Mouse (Mus musculus) MEL (cell line): Measurements from ENCODE around the gene Sbno2. TPM values are rescaled to one million over a fixed set of nuclear protein-coding genes. Genes with fewer than 3 reads are reported as not detected.

Experiments used
- DNase-seq: peaks from one replicate; pipeline ENCODE4 v3.0.0; 2011; ENCODE audit warnings: low read depth, low spot score
- H3K27ac ChIP-seq: 2 replicates; pipeline ENCODE4 v1.5.1; 2012; ENCODE audit warnings: low read depth, mild to moderate bottlenecking, control low read depth, low read length, moderate library complexity; ENCODE audit not compliant: control insufficient read depth
- H3K27me3 ChIP-seq, 2 experiments: fragments of 150-350 bp in 1 of 2; sonication (generic) in 1 of 2; 2 replicates each; pipeline ENCODE4 v1.6.1; 2012; ENCODE audit warnings: low read length in 2 of 2, mild to moderate bottlenecking in 2 of 2, improper control_type of control experiment in 1 of 2, moderate library complexity in 1 of 2; ENCODE audit not compliant: insufficient read depth in 2 of 2, control insufficient read depth in 1 of 2
- H3K36me3 ChIP-seq, 2 experiments: 2 replicates each; pipeline ENCODE4 v1.6.1; 2012 to 2014; ENCODE audit warnings: low read length in 2 of 2, improper control_type of control experiment in 1 of 2, inconsistent platforms in 1 of 2, mild to moderate bottlenecking in 1 of 2; ENCODE audit not compliant: insufficient read depth in 2 of 2, control insufficient read depth in 1 of 2
- H3K4me1 ChIP-seq, 2 experiments: fragments of 150-350 bp in 1 of 2; sonication (generic) in 1 of 2; 2 replicates each; pipeline ENCODE4 v1.6.1; 2012; ENCODE audit warnings: low read length in 2 of 2, improper control_type of control experiment in 1 of 2, mild to moderate bottlenecking in 1 of 2; ENCODE audit not compliant: insufficient read depth in 2 of 2, control insufficient read depth in 1 of 2
- H3K4me3 ChIP-seq, 2 experiments: fragments of 150-350 bp in 1 of 2; sonication (generic) in 1 of 2; 2 replicates each; pipeline ENCODE4 v1.5.1; 2012; ENCODE audit warnings: low read depth in 2 of 2, low read length in 2 of 2, mild to moderate bottlenecking in 2 of 2, moderate library complexity in 2 of 2, control low read depth in 1 of 2, improper control_type of control experiment in 1 of 2; ENCODE audit not compliant: control insufficient read depth in 1 of 2, insufficient read depth in 1 of 2
- H3K79me2 ChIP-seq: 2 replicates; pipeline ENCODE4 v1.6.1; 2012; ENCODE audit warnings: mild to moderate bottlenecking, low read length, moderate library complexity; ENCODE audit not compliant: control insufficient read depth, poor library complexity, insufficient read depth
- H3K9ac ChIP-seq: 2 replicates; pipeline ENCODE4 v1.6.1; 2012; ENCODE audit warnings: low read depth, mild to moderate bottlenecking, control low read depth, low read length, moderate library complexity; ENCODE audit not compliant: control insufficient read depth, poor library complexity, severe bottlenecking
- H3K9me3 ChIP-seq: fragments of 150-350 bp; sonication (generic); replicated peaks from 2 replicates; pipeline ENCODE4 v1.6.1; 2012; ENCODE audit warnings: mild to moderate bottlenecking, low read length, improper control_type of control experiment, moderate library complexity; ENCODE audit not compliant: insufficient read depth
- CHD1 ChIP-seq: IDR thresholded peaks from 2 replicates; pipeline ENCODE4 v1.6.1; 2012; ENCODE audit warnings: low read depth, mild to moderate bottlenecking, inconsistent platforms, low read length, improper control_type of control experiment
- CHD2 ChIP-seq: IDR thresholded peaks from 2 replicates; pipeline ENCODE4 v1.6.1; 2011; ENCODE audit warnings: low read length, improper control_type of control experiment
- CTCF ChIP-seq, 3 experiments: IDR thresholded peaks in 2 of 3; conservative IDR thresholded peaks in 1 of 3; 2 replicates each; pipeline ENCODE4 v1.5.1; 2011 to 2012; ENCODE audit warnings: low read length in 3 of 3, low read depth in 2 of 3, mild to moderate bottlenecking in 2 of 3, improper control_type of control experiment in 1 of 3, inconsistent platforms in 1 of 3, mixed read lengths in 1 of 3, moderate library complexity in 1 of 3; ENCODE audit not compliant: control insufficient read depth in 1 of 3, insufficient read depth in 1 of 3, poor library complexity in 1 of 3, severe bottlenecking in 1 of 3
- E2F4 ChIP-seq: IDR thresholded peaks from 2 replicates; pipeline ENCODE4 v1.6.1; 2011; ENCODE audit warnings: low read depth, low read length, improper control_type of control experiment, borderline replicate concordance
- EP300 ChIP-seq, 2 experiments: IDR thresholded peaks; 2 replicates each; pipeline ENCODE4 v1.6.1; 2011; ENCODE audit warnings: improper control_type of control experiment in 2 of 2, low read length in 2 of 2, low read depth in 1 of 2, mild to moderate bottlenecking in 1 of 2
- GABPA ChIP-seq: IDR thresholded peaks from 2 replicates; pipeline ENCODE4 v1.6.1; 2012; ENCODE audit warnings: low read depth, mild to moderate bottlenecking, inconsistent platforms, low read length, improper control_type of control experiment, moderate library complexity
- GATA1 ChIP-seq: IDR thresholded peaks from 2 replicates; pipeline ENCODE4 v1.6.1; 2011; ENCODE audit warnings: low read depth, low read length, improper control_type of control experiment
- HCFC1 ChIP-seq: IDR thresholded peaks from 2 replicates; pipeline ENCODE4 v1.6.1; 2012; ENCODE audit warnings: low read depth, mild to moderate bottlenecking, inconsistent platforms, low read length, improper control_type of control experiment, moderate library complexity
- JUND ChIP-seq: IDR thresholded peaks from 2 replicates; pipeline ENCODE4 v1.6.1; 2011; ENCODE audit warnings: low read depth, mild to moderate bottlenecking, improper control_type of control experiment, low read length
- KAT2A ChIP-seq: conservative IDR thresholded peaks from 2 replicates; pipeline ENCODE4 v1.6.1; 2012; ENCODE audit warnings: low read depth, low read length, improper control_type of control experiment, inconsistent platforms
- MAFK ChIP-seq: IDR thresholded peaks from 2 replicates; pipeline ENCODE4 v1.6.1; 2011; ENCODE audit warnings: low read depth, mild to moderate bottlenecking, low read length, improper control_type of control experiment, borderline replicate concordance
- MAX ChIP-seq: IDR thresholded peaks from 2 replicates; pipeline ENCODE4 v1.6.1; 2011; ENCODE audit warnings: low read length, improper control_type of control experiment
- MAZ ChIP-seq: IDR thresholded peaks from 2 replicates; pipeline ENCODE4 v1.6.1; 2012; ENCODE audit warnings: low read depth, mild to moderate bottlenecking, inconsistent platforms, low read length, improper control_type of control experiment
- MEF2A ChIP-seq: IDR thresholded peaks from 2 replicates; pipeline ENCODE4 v1.6.1; 2014; ENCODE audit warnings: low read depth, mild to moderate bottlenecking, inconsistent platforms, low read length, improper control_type of control experiment; ENCODE audit not compliant: poor library complexity, insufficient replicate concordance, severe bottlenecking; ENCODE audit errors: extremely low read depth
- MXI1 ChIP-seq: IDR thresholded peaks from 2 replicates; pipeline ENCODE4 v1.6.1; 2011; ENCODE audit warnings: mild to moderate bottlenecking, low read depth, low read length, improper control_type of control experiment
- MYB ChIP-seq: IDR thresholded peaks from 2 replicates; pipeline ENCODE4 v1.6.1; 2011; ENCODE audit warnings: mild to moderate bottlenecking, low read depth, low read length, improper control_type of control experiment
- MYC ChIP-seq: IDR thresholded peaks from 2 replicates; pipeline ENCODE4 v1.6.1; 2011; ENCODE audit warnings: low read depth, mild to moderate bottlenecking, low read length, improper control_type of control experiment, moderate library complexity
- NELFE ChIP-seq: IDR thresholded peaks from 2 replicates; pipeline ENCODE4 v1.6.1; 2011; ENCODE audit warnings: low read depth, low read length, improper control_type of control experiment
- NRF1 ChIP-seq: IDR thresholded peaks from 2 replicates; pipeline ENCODE4 v1.6.1; 2014; ENCODE audit warnings: low read depth, mild to moderate bottlenecking, inconsistent platforms, low read length, improper control_type of control experiment, moderate library complexity; ENCODE audit not compliant: poor library complexity, insufficient read depth, severe bottlenecking
- POLR2A ChIP-seq, 2 experiments: IDR thresholded peaks; 2 replicates each; pipeline ENCODE4 v1.6.1; 2011 to 2012; ENCODE audit warnings: low read length in 2 of 2, mild to moderate bottlenecking in 2 of 2, control low read depth in 1 of 2, improper control_type of control experiment in 1 of 2, low read depth in 1 of 2, moderate library complexity in 1 of 2; ENCODE audit not compliant: control insufficient read depth in 1 of 2, insufficient read depth in 1 of 2, poor library complexity in 1 of 2
- POLR2AphosphoS2 ChIP-seq: IDR thresholded peaks from 2 replicates; pipeline ENCODE4 v1.6.1; 2011; ENCODE audit warnings: low read length, improper control_type of control experiment
- RAD21 ChIP-seq: IDR thresholded peaks from 2 replicates; pipeline ENCODE4 v1.6.1; 2011; ENCODE audit warnings: mild to moderate bottlenecking, low read depth, low read length, improper control_type of control experiment
- RCOR1 ChIP-seq: IDR thresholded peaks from 2 replicates; pipeline ENCODE4 v1.6.1; 2012; ENCODE audit warnings: low read depth, mild to moderate bottlenecking, inconsistent platforms, low read length, improper control_type of control experiment
- SIN3A ChIP-seq: IDR thresholded peaks from 2 replicates; pipeline ENCODE4 v1.6.1; 2012; ENCODE audit warnings: low read length, improper control_type of control experiment, inconsistent platforms
- SMC3 ChIP-seq: IDR thresholded peaks from 2 replicates; pipeline ENCODE4 v1.6.1; 2011; ENCODE audit warnings: low read depth, low read length, improper control_type of control experiment
- TAL1 ChIP-seq: IDR thresholded peaks from 2 replicates; pipeline ENCODE4 v1.6.1; 2012; ENCODE audit warnings: mild to moderate bottlenecking, inconsistent platforms, low read length, moderate library complexity, mixed read lengths
- TBP ChIP-seq: IDR thresholded peaks from 2 replicates; pipeline ENCODE4 v1.8.0; 2011; ENCODE audit warnings: low read depth, low read length, improper control_type of control experiment
- TCF12 ChIP-seq: IDR thresholded peaks from 2 replicates; pipeline ENCODE4 v1.6.1; 2014; ENCODE audit warnings: low read depth, mild to moderate bottlenecking, inconsistent platforms, low read length, improper control_type of control experiment, moderate library complexity
- UBTF ChIP-seq: IDR thresholded peaks from 2 replicates; pipeline ENCODE4 v1.6.1; 2012; ENCODE audit warnings: low read depth, mild to moderate bottlenecking, inconsistent platforms, low read length, improper control_type of control experiment, moderate library complexity, borderline replicate concordance; ENCODE audit not compliant: insufficient read depth
- USF1 ChIP-seq: IDR thresholded peaks from 2 replicates; pipeline ENCODE4 v1.6.1; 2014; ENCODE audit warnings: low read depth, mild to moderate bottlenecking, inconsistent platforms, low read length, improper control_type of control experiment, moderate library complexity
- USF2 ChIP-seq, 2 experiments: IDR thresholded peaks; 2 replicates each; pipeline ENCODE4 v1.6.1; 2011 to 2012; ENCODE audit warnings: improper control_type of control experiment in 2 of 2, low read length in 2 of 2, borderline replicate concordance in 1 of 2, inconsistent platforms in 1 of 2, low read depth in 1 of 2, mild to moderate bottlenecking in 1 of 2; ENCODE audit not compliant: insufficient read depth in 1 of 2
- ZC3H11A ChIP-seq: IDR thresholded peaks from 2 replicates; pipeline ENCODE4 v1.6.1; 2012; ENCODE audit warnings: low read depth, mild to moderate bottlenecking, inconsistent platforms, low read length, improper control_type of control experiment
- ZKSCAN1 ChIP-seq: IDR thresholded peaks from 2 replicates; pipeline ENCODE4 v1.6.1; 2012; ENCODE audit warnings: low read depth, mild to moderate bottlenecking, inconsistent platforms, low read length, improper control_type of control experiment, moderate library complexity
- ZMIZ1 ChIP-seq: IDR thresholded peaks from 2 replicates; pipeline ENCODE4 v1.6.1; 2012; ENCODE audit warnings: low read depth, mild to moderate bottlenecking, inconsistent platforms, low read length, improper control_type of control experiment, moderate library complexity
- ZNF384 ChIP-seq: IDR thresholded peaks from 2 replicates; pipeline ENCODE4 v1.6.1; 2012; ENCODE audit warnings: low read depth, mild to moderate bottlenecking, inconsistent platforms, low read length, improper control_type of control experiment
- polyA plus RNA-seq, 2 experiments: library from polyadenylated mRNA; stranded (reverse) in 1 of 2; unstranded in 1 of 2; fragments of >175 nt in 1 of 2; fragments of >200 nt in 1 of 2; gene quantifications; 2 replicates each; pipeline versions ENCODE4 v1.2.1 to v1.2.4; 2012; ENCODE audit warnings: low replicate concordance in 2 of 2, low read depth in 1 of 2; ENCODE audit not compliant: insufficient read length in 2 of 2, insufficient read depth in 1 of 2, missing spikeins in 1 of 2
- total RNA-seq: library from RNA; depleted of rRNA; stranded (reverse); fragments of 300-350 nt; gene quantifications from 2 replicates; pipeline ENCODE4 v1.2.3, GENCODE M21; 2012

The Sbno2 gene
- total and polyA plus RNA-seq, 3 experiments = 15.8 to 29.0 TPM; not detected in 1

- no peaks in the 10 kb centered on the region for H3K9me3 ChIP-seq
- peaks cover 0 to 20% of the 10 kb centered on the region in 2 experiments; a peak in 3 of 4 replicates for H3K4me1 ChIP-seq
- H3K9ac ChIP-seq = peak within 1 kb of the TSS; percentile 89
- H3K4me3 ChIP-seq = peak within 1 kb of the TSS; percentile 76 to 77
- peaks cover 0 to 8% of the 10 kb centered on the region in 2 experiments; a peak in 2 of 4 replicates for H3K36me3 ChIP-seq
- peak within 1 kb of the TSS; percentile 96 for H3K27ac ChIP-seq
- no peaks in the 10 kb centered on the region for H3K27me3 ChIP-seq
- H3K79me2 ChIP-seq = peaks cover 24% of the 10 kb centered on the region
- DNase-seq = peak; percentile 48
- TF ChIP-seq SIN3A (peak; percentile 71), ZMIZ1 (no peak), MAX (peak; percentile 38; the same call in 1 of the 2 replicates), NELFE (peak; percentile 43; the same call in 1 of the 2 replicates), USF2 (IDR thresholded peaks at IDR 0.05; ENCODE audit: borderline replicate concordance in 1 of 2, insufficient read depth in 1 of 2, low read depth in 1 of 2, low read length in 2 of 2) (no peak), MYC (no peak), USF1 (peak; percentile 89), ZNF384 (no peak), SMC3 (no peak), ZKSCAN1 (no peak), MEF2A (no peak), E2F4 (no peak), POLR2A (IDR thresholded peaks at IDR 0.05; ENCODE audit: control insufficient read depth in 1 of 2, insufficient read depth in 1 of 2, low read depth in 1 of 2, low read length in 2 of 2, poor library complexity in 1 of 2) (peak; percentile 65 to 68; a peak in 3 of 4 replicates), RAD21 (no peak), HCFC1 (no peak), RCOR1 (no peak), NRF1 (peak; percentile 43; the same call in 1 of the 2 replicates), KAT2A (no peak), MXI1 (peak; percentile 81), CHD2 (no peak), UBTF (no peak), TCF12 (0 out of 2 replicates have a peak, but pooled peaks have one; percentile 15), CTCF (IDR thresholded peaks at IDR 0.05 in 2 of 3, conservative IDR thresholded peaks at IDR 0.05 in 1 of 3; ENCODE audit: control insufficient read depth in 1 of 3, insufficient read depth in 1 of 3, low read depth in 2 of 3, low read length in 3 of 3, poor library complexity in 1 of 3, severe bottlenecking in 1 of 3) (no peak), EP300 (IDR thresholded peaks at IDR 0.05; ENCODE audit: low read depth in 1 of 2, low read length in 2 of 2) (peak in 1 of 2 experiments; percentile 20; a peak in 1 of 4 replicates), GATA1 (no peak), POLR2AphosphoS2 (peak; percentile 35; the same call in 1 of the 2 replicates), MAZ (no peak; the same call in none of the 2 replicates), MYB (no peak), JUND (no peak), TBP (no peak), CHD1 (no peak), TAL1 (no peak), GABPA (no peak), MAFK (no peak), ZC3H11A (no peak)
Observed at GRCm38 (mm10) chr10:80138553-80139438, 33.4 kb upstream of the Sbno2 start, which contains the start of gene Atp5d. TSS of gene Atp5d (plus strand) at chr10:80138632.
